Mouse (Mus musculus) bone marrow, adult 2 months (tissue): ENCODE data around the gene Gak.

Source experiments
- CTCF ChIP-seq: fragments of 200-500 bp; IDR thresholded peaks from 2 replicates; pipeline ENCODE4 v1.5.1; 2011; ENCODE audit warnings: low read length, control low read depth; ENCODE audit not compliant: control insufficient read depth, insufficient read depth
- POLR2A ChIP-seq: fragments of 200-500 bp; IDR thresholded peaks from 2 replicates; pipeline ENCODE4 v1.6.1; 2011; ENCODE audit warnings: low read depth, mild to moderate bottlenecking, control low read depth, low read length, borderline replicate concordance; ENCODE audit not compliant: control insufficient read depth

- TF ChIP-seq CTCF (no peak), POLR2A (no peak)
These were observed 17.8 kb upstream of the Gak start for GRCm38 (mm10) chr5:108647311-108647710.
